Mouse (Mus musculus): ENCODE measurements around the gene Prrg2. TPM values are rescaled to one million over a fixed set of nuclear protein-coding genes. Genes with fewer than 3 reads are reported as not detected.

Prrg2 gene
- polyA plus RNA-seq, 1 experiment from 2014 or later, result 29.5 TPM

GRCm38 (mm10) chr7:45052181-45052861 lies 10.2 kb downstream of the Prrg2 start:
- H3K27me3 ChIP-seq (replicated peaks), result no peaks in the 10 kb centered on the region
- no peaks in the 10 kb centered on the region for H3K9me3 ChIP-seq
- WGBS, result under 1% methylated on average over 38 of the region's 38 CpGs
- H3K4me3 ChIP-seq (replicated peaks), result peak overlapping the region; percentile 78
- peaks cover 19% of the 10 kb centered on the region for H3K4me1 ChIP-seq (replicated peaks)
- H3K27ac ChIP-seq, result peak overlapping the region; percentile 100
- peaks cover 31% of the 10 kb centered on the region for H3K36me3 ChIP-seq
- peak overlapping the region; percentile 95 for H3K4me2 ChIP-seq (replicated peaks)
- H3K9ac ChIP-seq, result peak overlapping the region; percentile 90
- no peak for ATAC-seq

- WGBS, result 2% methylated on average over 13 of the region's 13 CpGs
- H3K4me2 ChIP-seq (replicated peaks), result peak overlapping the region; percentile 95
- peak overlapping the region; percentile 100 for H3K27ac ChIP-seq
- no peaks in the 10 kb centered on the region for H3K9me3 ChIP-seq
- H3K9ac ChIP-seq, result peak overlapping the region; percentile 90
- H3K4me3 ChIP-seq (replicated peaks), result peak overlapping the region; percentile 78
- peaks cover 19% of the 10 kb centered on the region for H3K4me1 ChIP-seq (replicated peaks)
- no peaks in the 10 kb centered on the region for H3K27me3 ChIP-seq (replicated peaks)
- peaks cover 37% of the 10 kb centered on the region for H3K36me3 ChIP-seq
- no peak for ATAC-seq
Measured at GRCm38 (mm10) chr7:45051601-45051974, 10.9 kb downstream of the Prrg2 start.

- peak; percentile 15; the same call in 1 of the 2 replicates for ATAC-seq
- peaks cover 41% of the 10 kb centered on the region for H3K36me3 ChIP-seq
- peak overlapping the region; percentile 100 for H3K27ac ChIP-seq
- peak overlapping the region; percentile 95 for H3K4me2 ChIP-seq (replicated peaks)
- WGBS, result 6% methylated on average over 16 of the region's 16 CpGs
- H3K4me3 ChIP-seq (replicated peaks), result peak overlapping the region; percentile 78
- no peaks in the 10 kb centered on the region for H3K9me3 ChIP-seq
- H3K9ac ChIP-seq, result peak overlapping the region; percentile 90
- H3K4me1 ChIP-seq (replicated peaks), result peaks cover 19% of the 10 kb centered on the region
- H3K27me3 ChIP-seq (replicated peaks), result no peaks in the 10 kb centered on the region
Measured at GRCm38 (mm10) chr7:45050945-45051600, 11.4 kb downstream of the Prrg2 start.

GRCm38 (mm10) chr7:45048923-45049657 lies 13.4 kb downstream of the Prrg2 start:
- Histone ChIP-seq H3K4me2 (replicated peaks) (no peak overlapping the region), H3K9me3 (no peaks in the 10 kb centered on the region), H3K4me3 (replicated peaks) (no peak overlapping the region), H3K27me3 (replicated peaks) (no peaks in the 10 kb centered on the region), H3K27ac (no peak overlapping the region), H3K36me3 (peaks cover 56% of the 10 kb centered on the region), H3K4me1 (replicated peaks) (peaks cover 15% of the 10 kb centered on the region), H3K9ac (no peak overlapping the region)
- ATAC-seq, result no peak
- 91% methylated on average over 23 of the region's 23 CpGs for WGBS

GRCm38 (mm10) chr7:45048001-45048890 lies 14.2 kb downstream of the Prrg2 start:
- Histone ChIP-seq H3K4me2 (replicated peaks) (no peak overlapping the region), H3K27me3 (replicated peaks) (no peaks in the 10 kb centered on the region), H3K27ac (no peak overlapping the region), H3K9ac (no peak overlapping the region), H3K4me1 (replicated peaks) (peaks cover 15% of the 10 kb centered on the region), H3K4me3 (replicated peaks) (no peak overlapping the region), H3K36me3 (peaks cover 63% of the 10 kb centered on the region), H3K9me3 (no peaks in the 10 kb centered on the region)
- no peak for ATAC-seq
- WGBS, result 92% methylated on average over 38 of the region's 38 CpGs

GRCm38 (mm10) chr7:45047491-45047890 lies 15.0 kb downstream of the Prrg2 start:
- H3K27ac ChIP-seq, result no peak overlapping the region
- peaks cover 15% of the 10 kb centered on the region for H3K4me1 ChIP-seq (replicated peaks)
- ATAC-seq, result no peak
- H3K36me3 ChIP-seq, result peaks cover 70% of the 10 kb centered on the region
- no peak overlapping the region for H3K4me3 ChIP-seq (replicated peaks)
- 95% methylated on average over 14 of the region's 14 CpGs for WGBS
- no peaks in the 10 kb centered on the region for H3K27me3 ChIP-seq (replicated peaks)
- no peak overlapping the region for H3K4me2 ChIP-seq (replicated peaks)
- no peaks in the 10 kb centered on the region for H3K9me3 ChIP-seq
- H3K9ac ChIP-seq, result no peak overlapping the region

GRCm38 (mm10) chr7:45046853-45047350 lies 15.6 kb downstream of the Prrg2 start:
- 93% methylated on average over 26 of the region's 26 CpGs for WGBS
- H3K36me3 ChIP-seq, result peaks cover 76% of the 10 kb centered on the region

GRCm38 (mm10) chr7:45045741-45046140 lies 16.7 kb downstream of the Prrg2 start:
- 92% methylated on average over 22 of the region's 22 CpGs for WGBS
- H3K4me2 ChIP-seq (replicated peaks), result no peak overlapping the region
- ATAC-seq, result no peak

More at GRCm38 (mm10) chr7:45046853-45047350, 15.6 kb downstream of the Prrg2 start:
- no peak overlapping the region for H3K27ac ChIP-seq
- H3K27me3 ChIP-seq (replicated peaks), result no peaks in the 10 kb centered on the region
- no peak overlapping the region for H3K9ac ChIP-seq
- no peaks in the 10 kb centered on the region for H3K9me3 ChIP-seq
- H3K4me2 ChIP-seq (replicated peaks), result no peak overlapping the region
- H3K4me1 ChIP-seq (replicated peaks), result peaks cover 13% of the 10 kb centered on the region
- no peak for ATAC-seq
- no peak overlapping the region for H3K4me3 ChIP-seq (replicated peaks)

GRCm38 (mm10) chr7:45043307-45043706 lies 19.2 kb downstream of the Prrg2 start:
- peaks cover 85% of the 10 kb centered on the region for H3K36me3 ChIP-seq
- no peaks in the 10 kb centered on the region for H3K4me1 ChIP-seq (replicated peaks)
- WGBS, result 94% methylated on average over 14 of the region's 14 CpGs
- H3K27ac ChIP-seq, result no peak overlapping the region
- no peaks in the 10 kb centered on the region for H3K9me3 ChIP-seq
- H3K4me3 ChIP-seq (replicated peaks), result no peak overlapping the region
- no peak for ATAC-seq
- H3K27me3 ChIP-seq (replicated peaks), result no peaks in the 10 kb centered on the region
- H3K9ac ChIP-seq, result no peak overlapping the region
- H3K4me2 ChIP-seq (replicated peaks), result no peak overlapping the region

More at GRCm38 (mm10) chr7:45045741-45046140, 16.7 kb downstream of the Prrg2 start:
- Histone ChIP-seq H3K9ac (no peak overlapping the region), H3K27ac (no peak overlapping the region), H3K9me3 (no peaks in the 10 kb centered on the region), H3K4me1 (replicated peaks) (peaks cover 3% of the 10 kb centered on the region; the same call in 1 of the 2 replicates), H3K4me3 (replicated peaks) (no peak overlapping the region), H3K36me3 (peaks cover 86% of the 10 kb centered on the region), H3K27me3 (replicated peaks) (no peaks in the 10 kb centered on the region)

GRCm38 (mm10) chr7:45040851-45041250 lies 21.6 kb downstream of the Prrg2 start:
- no peak overlapping the region for H3K4me3 ChIP-seq (replicated peaks)
- 92% methylated on average over 9 of the region's 9 CpGs for WGBS
- no peak for ATAC-seq
- no peak overlapping the region for H3K9ac ChIP-seq
- no peaks in the 10 kb centered on the region for H3K27me3 ChIP-seq (replicated peaks)
- no peaks in the 10 kb centered on the region for H3K9me3 ChIP-seq
- no peak overlapping the region for H3K27ac ChIP-seq
- no peaks in the 10 kb centered on the region for H3K4me1 ChIP-seq (replicated peaks)
- peaks cover 70% of the 10 kb centered on the region for H3K36me3 ChIP-seq
- H3K4me2 ChIP-seq (replicated peaks), result no peak overlapping the region

- WGBS, result 89% methylated on average over 9 of the region's 9 CpGs
- H3K27ac ChIP-seq, result no peak overlapping the region
- ATAC-seq, result no peak
Measured at GRCm38 (mm10) chr7:45038411-45038810, 24.1 kb downstream of the Prrg2 start.

More at GRCm38 (mm10) chr7:45038411-45038810, 24.1 kb downstream of the Prrg2 start:
- no peaks in the 10 kb centered on the region for H3K9me3 ChIP-seq
- no peaks in the 10 kb centered on the region for H3K27me3 ChIP-seq (replicated peaks)
- no peak overlapping the region for H3K4me3 ChIP-seq (replicated peaks)
- no peak overlapping the region for H3K4me2 ChIP-seq (replicated peaks)
- H3K36me3 ChIP-seq, result peaks cover 73% of the 10 kb centered on the region
- no peak overlapping the region for H3K9ac ChIP-seq
- H3K4me1 ChIP-seq (replicated peaks), result no peaks in the 10 kb centered on the region
